Mouse (Mus musculus): ENCODE results near the gene Evc2. TPM values are rescaled to one million over a fixed set of nuclear protein-coding genes. Genes with fewer than 3 reads are reported as not detected.
A peak's percentile ranks its signal among the peaks of the same experiment; 100 is the strongest.

Gene Evc2
- total RNA-seq (2017) = 3.0 and 4.1 TPM in 2 replicates

GRCm38 (mm10) chr5:37338288-37338687 is at the start of gene Evc2:
Gene Evc2, plus strand, starts transcription at chr5:37338499.
- no peak for ATAC-seq (replicated peaks in 1 of 2; ENCODE audit: insufficient read depth in 1 of 2, low FRiP score in 2 of 2, low TSS enrichment in 1 of 2, low read depth in 1 of 2, poor library complexity in 2 of 2, severe bottlenecking in 2 of 2)

- peak in 1 of 2 experiments; percentile 53; a peak in 1 of 4 replicates for ATAC-seq (replicated peaks in 1 of 2; ENCODE audit: insufficient read depth in 1 of 2, low FRiP score in 2 of 2, low TSS enrichment in 1 of 2, low read depth in 1 of 2, poor library complexity in 2 of 2, severe bottlenecking in 2 of 2)
These were observed 49.1 kb upstream of the Evc2 start for GRCm38 (mm10) chr5:37289236-37289635.

GRCm38 (mm10) chr5:37290983-37291382 is 47.3 kb upstream of the Evc2 start:
- ATAC-seq (replicated peaks in 1 of 2; ENCODE audit: insufficient read depth in 1 of 2, low FRiP score in 2 of 2, low TSS enrichment in 1 of 2, low read depth in 1 of 2, poor library complexity in 2 of 2, severe bottlenecking in 2 of 2) = no peak

GRCm38 (mm10) chr5:37296717-37297116 is 41.6 kb upstream of the Evc2 start:
- no peak for ATAC-seq (replicated peaks in 1 of 2; ENCODE audit: insufficient read depth in 1 of 2, low FRiP score in 2 of 2, low TSS enrichment in 1 of 2, low read depth in 1 of 2, poor library complexity in 2 of 2, severe bottlenecking in 2 of 2)

GRCm38 (mm10) chr5:37298370-37298769 is 39.9 kb upstream of the Evc2 start:
- no peak for ATAC-seq (replicated peaks in 1 of 2; ENCODE audit: insufficient read depth in 1 of 2, low FRiP score in 2 of 2, low TSS enrichment in 1 of 2, low read depth in 1 of 2, poor library complexity in 2 of 2, severe bottlenecking in 2 of 2)

- ATAC-seq (replicated peaks in 1 of 2; ENCODE audit: insufficient read depth in 1 of 2, low FRiP score in 2 of 2, low TSS enrichment in 1 of 2, low read depth in 1 of 2, poor library complexity in 2 of 2, severe bottlenecking in 2 of 2) = no peak
These were observed 28.3 kb upstream of the Evc2 start for GRCm38 (mm10) chr5:37310026-37310425.

GRCm38 (mm10) chr5:37312980-37313722 is 25.1 kb upstream of the Evc2 start:
- no peak for ATAC-seq (replicated peaks in 1 of 2; ENCODE audit: insufficient read depth in 1 of 2, low FRiP score in 2 of 2, low TSS enrichment in 1 of 2, low read depth in 1 of 2, poor library complexity in 2 of 2, severe bottlenecking in 2 of 2)

GRCm38 (mm10) chr5:37318715-37319114 is 19.6 kb upstream of the Evc2 start:
- ATAC-seq (replicated peaks in 1 of 2; ENCODE audit: insufficient read depth in 1 of 2, low FRiP score in 2 of 2, low TSS enrichment in 1 of 2, low read depth in 1 of 2, poor library complexity in 2 of 2, severe bottlenecking in 2 of 2) = no peak

GRCm38 (mm10) chr5:37320174-37320573 is 18.1 kb upstream of the Evc2 start:
- no peak for ATAC-seq (replicated peaks in 1 of 2; ENCODE audit: insufficient read depth in 1 of 2, low FRiP score in 2 of 2, low TSS enrichment in 1 of 2, low read depth in 1 of 2, poor library complexity in 2 of 2, severe bottlenecking in 2 of 2)

GRCm38 (mm10) chr5:37320761-37321160 is 17.5 kb upstream of the Evc2 start:
- ATAC-seq (replicated peaks in 1 of 2; ENCODE audit: insufficient read depth in 1 of 2, low FRiP score in 2 of 2, low TSS enrichment in 1 of 2, low read depth in 1 of 2, poor library complexity in 2 of 2, severe bottlenecking in 2 of 2) = no peak

- ATAC-seq (replicated peaks in 1 of 2; ENCODE audit: insufficient read depth in 1 of 2, low FRiP score in 2 of 2, low TSS enrichment in 1 of 2, low read depth in 1 of 2, poor library complexity in 2 of 2, severe bottlenecking in 2 of 2) = no peak
These were observed 11.6 kb upstream of the Evc2 start for GRCm38 (mm10) chr5:37326675-37327074.

GRCm38 (mm10) chr5:37330449-37331132 is 7.7 kb upstream of the Evc2 start:
- no peak for ATAC-seq (replicated peaks in 1 of 2; ENCODE audit: insufficient read depth in 1 of 2, low FRiP score in 2 of 2, low TSS enrichment in 1 of 2, low read depth in 1 of 2, poor library complexity in 2 of 2, severe bottlenecking in 2 of 2)

GRCm38 (mm10) chr5:37331133-37331505 is 7.2 kb upstream of the Evc2 start:
- ATAC-seq (replicated peaks in 1 of 2; ENCODE audit: insufficient read depth in 1 of 2, low FRiP score in 2 of 2, low TSS enrichment in 1 of 2, low read depth in 1 of 2, poor library complexity in 2 of 2, severe bottlenecking in 2 of 2) = no peak

GRCm38 (mm10) chr5:37332066-37332465 is 6.2 kb upstream of the Evc2 start:
- no peak for ATAC-seq (replicated peaks in 1 of 2; ENCODE audit: insufficient read depth in 1 of 2, low FRiP score in 2 of 2, low TSS enrichment in 1 of 2, low read depth in 1 of 2, poor library complexity in 2 of 2, severe bottlenecking in 2 of 2)

GRCm38 (mm10) chr5:37335061-37335460 is 3.2 kb upstream of the Evc2 start:
- ATAC-seq (replicated peaks in 1 of 2; ENCODE audit: insufficient read depth in 1 of 2, low FRiP score in 2 of 2, low TSS enrichment in 1 of 2, low read depth in 1 of 2, poor library complexity in 2 of 2, severe bottlenecking in 2 of 2) = no peak

- ATAC-seq (replicated peaks in 1 of 2; ENCODE audit: insufficient read depth in 1 of 2, low FRiP score in 2 of 2, low TSS enrichment in 1 of 2, low read depth in 1 of 2, poor library complexity in 2 of 2, severe bottlenecking in 2 of 2) = no peak
These were observed 1.7 kb upstream of the Evc2 start, which contains the start of gene Evc for GRCm38 (mm10) chr5:37336485-37337105. Gene Evc, minus strand, starts transcription at chr5:37336894.

GRCm38 (mm10) chr5:37337696-37338095 is 603 bp upstream of the Evc2 start:
- no peak for ATAC-seq (replicated peaks in 1 of 2; ENCODE audit: insufficient read depth in 1 of 2, low FRiP score in 2 of 2, low TSS enrichment in 1 of 2, low read depth in 1 of 2, poor library complexity in 2 of 2, severe bottlenecking in 2 of 2)

GRCm38 (mm10) chr5:37343962-37344361 is 5.7 kb downstream of the Evc2 start:
- no peak for ATAC-seq (replicated peaks in 1 of 2; ENCODE audit: insufficient read depth in 1 of 2, low FRiP score in 2 of 2, low TSS enrichment in 1 of 2, low read depth in 1 of 2, poor library complexity in 2 of 2, severe bottlenecking in 2 of 2)
